Mouse (Mus musculus) heart, adult 11 months (tissue): ENCODE measurements around the gene Mkln1.
"Not testable (repeated sequence)": the region's sequence is repeated elsewhere in the genome, so short reads cannot be mapped to it uniquely, and the experiment has no call there.

Experiments
- DNase-seq: peaks from one replicate; pipeline ENCODE4 v3.0.0; 2022

Mkln1 gene

GRCm38 (mm10) chr6:31560138-31560959, 161.8 kb downstream of the Mkln1 start:
- DNase-seq, result no peak

GRCm38 (mm10) chr6:31561948-31562347, 163.4 kb downstream of the Mkln1 start:
- not testable (repeated sequence) for DNase-seq

GRCm38 (mm10) chr6:31562371-31563080, 164.0 kb downstream of the Mkln1 start:
- peak; percentile 96 for DNase-seq

- DNase-seq, result peak; percentile 99
Measured at GRCm38 (mm10) chr6:31563235-31564181, 165.0 kb downstream of the Mkln1 start, which contains the start of gene Podxl. Podxl (minus strand) TSS chr6:31563981.

GRCm38 (mm10) chr6:31564182-31564531, 165.6 kb downstream of the Mkln1 start:
- DNase-seq, result no peak

- DNase-seq, result peak; percentile 92
Measured at GRCm38 (mm10) chr6:31564901-31565391, 166.4 kb downstream of the Mkln1 start.
